Mouse (Mus musculus): Measurements from ENCODE around the gene Prkcb.

DNA sequence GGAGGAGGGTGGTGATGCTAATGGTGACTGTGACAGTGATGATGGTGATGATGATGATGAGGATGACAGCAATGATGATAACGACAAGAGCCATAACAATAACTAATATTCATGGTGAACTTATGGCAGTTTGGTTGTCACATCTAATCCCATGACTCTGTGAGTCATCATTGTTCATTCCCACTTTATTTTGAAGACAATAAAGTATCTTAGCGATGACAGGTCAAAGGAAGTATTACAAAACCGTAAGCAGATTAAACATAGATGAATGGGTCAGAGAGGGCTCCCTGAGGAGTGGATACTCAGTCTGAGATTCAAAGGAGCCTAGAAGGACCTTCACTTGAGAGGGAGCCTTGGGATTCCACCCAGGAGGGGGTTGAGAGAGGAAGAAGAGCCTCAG is 122.3 kb downstream of the Prkcb start:
- TF ChIP-seq CTCF (IDR thresholded peaks at IDR 0.05; ENCODE audit: borderline replicate concordance, insufficient read depth, low read length) (no peak), POLR2A (IDR thresholded peaks at IDR 0.05; ENCODE audit: low read depth, low read length) (no peak)

All from embryonic fibroblast, embryonic 13.5 days (primary cell).